8 mouse cellular contexts compared by ENCODE assay signal in genomic region chr8:88621408-88621807, GRCm38 (mm10). TPM values are rescaled to one million over a fixed set of nuclear protein-coding genes. Genes with fewer than 3 reads are reported as not detected.
A peak's percentile ranks its signal among the peaks of the same experiment; 100 is the strongest.
DNase-seq lines count a peak whose midpoint lies in the region; ATAC-seq and TF ChIP-seq lines count a peak whose summit lies in the region.

No protein-coding gene starts in this region.

- peak; percentile 55 for ATAC-seq in embryonic facial prominence, embryonic 14.5 days (ENCODE audit: low read depth)
- ATAC-seq in lung, embryonic 16.5 days (ENCODE audit: low read depth) = 0 out of 2 replicates have a peak, but pooled peaks have one; percentile 39

- no peak overlapping the region for H3K4me3 ChIP-seq in CH12.LX (replicated peaks in 1 of 3; ENCODE audit: low read depth in 2 of 3, low read length in 2 of 3, poor library complexity in 1 of 3)
- H3K4me3 ChIP-seq in embryonic facial prominence, embryonic 14.5 days (ENCODE audit: low read depth, low read length) = no peak overlapping the region
- no peak overlapping the region for H3K4me3 ChIP-seq in lung, embryonic 16.5 days (ENCODE audit: low read length)

- H3K9me3 ChIP-seq in CH12.LX (replicated peaks; ENCODE audit: low read length) = no peaks in the 10 kb centered on the region
- H3K9me3 ChIP-seq in embryonic facial prominence, embryonic 14.5 days (ENCODE audit: control insufficient read depth, low read length) = no peaks in the 10 kb centered on the region
- no peaks in the 10 kb centered on the region for H3K9me3 ChIP-seq in lung, embryonic 16.5 days (ENCODE audit: control insufficient read depth, low read length)

- TF ChIP-seq RAD21 in CH12.LX (IDR thresholded peaks at IDR 0.05; ENCODE audit: low read depth, low read length) = peak; percentile 96

- peak; percentile 86 to 95 for TF ChIP-seq CTCF in CH12.LX (conservative IDR thresholded peaks at IDR 0.05 in 1 of 2, IDR thresholded peaks at IDR 0.05 in 1 of 2; ENCODE audit: low read depth in 2 of 2, low read length in 2 of 2)

- TF ChIP-seq EP300 in CH12.LX (IDR thresholded peaks at IDR 0.05; ENCODE audit: low read length) = no peak

- peaks cover 11 to 52% of the 10 kb centered on the region in 2 experiments for H3K4me1 ChIP-seq in CH12.LX (ENCODE audit: control insufficient read depth in 1 of 2, insufficient read depth in 2 of 2)
- no peaks in the 10 kb centered on the region for H3K4me1 ChIP-seq in embryonic facial prominence, embryonic 14.5 days (ENCODE audit: control insufficient read depth, insufficient read depth, low read length)
- H3K4me1 ChIP-seq in lung, embryonic 16.5 days (replicated peaks; ENCODE audit: control insufficient read depth, insufficient read depth, low read length) = peaks cover 4% of the 10 kb centered on the region; the same call in 1 of the 2 replicates

- TF ChIP-seq POLR2A in CH12.LX (IDR thresholded peaks at IDR 0.05; ENCODE audit: low read depth, low read length) = no peak

- no peak overlapping the region for H3K4me2 ChIP-seq in CH12.LX (ENCODE audit: insufficient read depth, low read depth, poor library complexity, severe bottlenecking)
- H3K4me2 ChIP-seq in embryonic facial prominence, embryonic 14.5 days (ENCODE audit: low read depth, low read length) = no peak overlapping the region
- no peak overlapping the region for H3K4me2 ChIP-seq in lung, embryonic 16.5 days (ENCODE audit: low read depth, low read length)

- no peaks in the 10 kb centered on the region for H3K27me3 ChIP-seq in CH12.LX (replicated peaks)
- peaks cover 9% of the 10 kb centered on the region; the same call in 1 of the 2 replicates for H3K27me3 ChIP-seq in embryonic facial prominence, embryonic 14.5 days (replicated peaks; ENCODE audit: control insufficient read depth, insufficient read depth, low read length)
- H3K27me3 ChIP-seq in lung, embryonic 16.5 days (ENCODE audit: control insufficient read depth, insufficient read depth, low read depth, low read length) = peaks cover 4% of the 10 kb centered on the region; the same call in 1 of the 2 replicates

- WGBS in embryonic facial prominence, embryonic 14.5 days = 2% methylated on average over 8 of the region's 8 CpGs
- under 1% methylated on average over 8 of the region's 8 CpGs for WGBS in lung, embryonic 16.5 days

- dilution Hi-C loops in CH12.LX (cut with MboI; ENCODE audit: extremely low pct_ligation_motif_present, extremely low pct_unique_long_range_greater_than_20kb, low sequenced_read_pairs) = no loop called here

- in situ Hi-C loops in CH12.LX (cut with MboI; ENCODE audit: low pct_ligation_motif_present, low pct_unique_long_range_greater_than_20kb, low sequenced_read_pairs) = loop anchor here (10.0 to 25.0 kb wide), 2 partner anchors 247 to 359 kb away; partner anchors contain the start of gene Adcy7

- no peaks in the 10 kb centered on the region for H3K79me2 ChIP-seq in CH12.LX (replicated peaks; ENCODE audit: control insufficient read depth, extremely low read depth, insufficient read depth, poor library complexity, severe bottlenecking)

- peaks cover 20 to 41% of the 10 kb centered on the region in 2 experiments for H3K36me3 ChIP-seq in CH12.LX (replicated peaks in 1 of 2; ENCODE audit: control insufficient read depth in 1 of 2, insufficient read depth in 1 of 2, low read length in 1 of 2)
- no peaks in the 10 kb centered on the region for H3K36me3 ChIP-seq in embryonic facial prominence, embryonic 14.5 days (ENCODE audit: control insufficient read depth, insufficient read depth, low read length)
- no peaks in the 10 kb centered on the region for H3K36me3 ChIP-seq in lung, embryonic 16.5 days (ENCODE audit: control insufficient read depth, insufficient read depth, low read length)

- H3K9ac ChIP-seq in CH12.LX (ENCODE audit: insufficient read depth, low read depth) = no peak overlapping the region
- H3K9ac ChIP-seq in embryonic facial prominence, embryonic 14.5 days (ENCODE audit: low read depth, low read length) = no peak overlapping the region
- H3K9ac ChIP-seq in lung, embryonic 16.5 days (ENCODE audit: low read length) = no peak overlapping the region

- H3K27ac ChIP-seq in CH12.LX (ENCODE audit: insufficient read depth, low read depth) = no peak overlapping the region
- no peak overlapping the region for H3K27ac ChIP-seq in embryonic facial prominence, embryonic 14.5 days (replicated peaks; ENCODE audit: low read depth, low read length)
- no peak overlapping the region for H3K27ac ChIP-seq in lung, embryonic 16.5 days (ENCODE audit: low read length)

- peak; percentile 70 for DNase-seq in CH12.LX (ENCODE audit: extremely low read depth)
- DNase-seq in adrenal gland, postnatal 10 days = peak; percentile 86
- peak; percentile 75 for DNase-seq in embryonic facial prominence, embryonic 14.5 days (ENCODE audit: low spot score)
- peak; percentile 78 to 87 for DNase-seq in heart, postnatal 14 days
- DNase-seq in kidney, postnatal 4 days = peak; percentile 87 to 89
- peak; percentile 48 for DNase-seq in retina, adult 2 months (ENCODE audit: low read depth, low spot score)
- peak; percentile 41 for DNase-seq in urinary bladder, adult 2 months (ENCODE audit: low spot score)

- intact Hi-C loops in heart, postnatal 14 days (cut with DNase I) = loop anchor here (2.0 to 5.0 kb wide), 3 partner anchors 99 to 353 kb away; no protein-coding TSS in a partner anchor

TF ChIP-seq in CH12.LX, 34 proteins besides CTCF, POLR2A, EP300 and RAD21:
- no peak for TF ChIP-seq CHD1 (IDR thresholded peaks at IDR 0.05; ENCODE audit: low read depth, low read length)
- TF ChIP-seq ZC3H11A (IDR thresholded peaks at IDR 0.05; ENCODE audit: low read depth, low read length) = peak; percentile 84
- TF ChIP-seq CHD2 (IDR thresholded peaks at IDR 0.05; ENCODE audit: low read length) = no peak
- no peak for TF ChIP-seq TCF12 (IDR thresholded peaks at IDR 0.05; ENCODE audit: low read depth, low read length)
- TF ChIP-seq UBTF (IDR thresholded peaks at IDR 0.05; ENCODE audit: low read depth, low read length) = no peak
- no peak for TF ChIP-seq JUN (IDR thresholded peaks at IDR 0.05; ENCODE audit: insufficient read depth, low read depth, low read length)
- peak; percentile 95 for TF ChIP-seq SMC3 (IDR thresholded peaks at IDR 0.05; ENCODE audit: low read depth, low read length)
- TF ChIP-seq MAZ (IDR thresholded peaks at IDR 0.05; ENCODE audit: low read depth, low read length) = no peak
- TF ChIP-seq NELFE (IDR thresholded peaks at IDR 0.05; ENCODE audit: low read depth, low read length) = no peak
- TF ChIP-seq USF2 (conservative IDR thresholded peaks at IDR 0.05; ENCODE audit: low read depth, low read length) = no peak
- TF ChIP-seq RCOR1 (conservative IDR thresholded peaks at IDR 0.05; ENCODE audit: low read depth, low read length) = no peak
- TF ChIP-seq MAX (IDR thresholded peaks at IDR 0.05; ENCODE audit: low read length) = no peak
- no peak for TF ChIP-seq MYC (IDR thresholded peaks at IDR 0.05; ENCODE audit: low read depth, low read length)
- TF ChIP-seq E2F4 (IDR thresholded peaks at IDR 0.05; ENCODE audit: insufficient replicate concordance, low read depth, low read length) = no peak
- TF ChIP-seq KAT2A (IDR thresholded peaks at IDR 0.05; ENCODE audit: insufficient replicate concordance, low read length) = no peak
- TF ChIP-seq MAFK (IDR thresholded peaks at IDR 0.05; ENCODE audit: insufficient replicate concordance, low read length) = no peak

RNA-seq across cellular contexts. Expression of gene Snx20, which starts 14.5 kb away (rescaled TPM):
- total RNA-seq in CH12.LX (2012; rRNA removed) (112 and 117 TPM in 2 replicates), CH12.LX (2014; rRNA removed) (69.1 and 69.9 TPM in 2 replicates)
- polyA plus RNA-seq in CH12.LX (2012; ENCODE audit: insufficient read length, low read depth) = 93.1 and 105 TPM in 2 replicates
- 1 to 10 TPM; 2.5 to 2.7 TPM for total RNA-seq in adrenal gland, postnatal 10 days (2021)
- polyA plus RNA-seq in embryonic facial prominence, embryonic 14.5 days (2014; fragmentation: Nextera tagmentation; extraction: Ambion mirVana) = 2.7 and 4.2 TPM in 2 replicates
- 1 to 10 TPM in 1 of 2 experiments, under 1 TPM in 1; 0.98 to 1.5 TPM for total RNA-seq in heart, postnatal 14 days (2021)
- 2.5 and 2.7 TPM in 2 replicates for polyA plus RNA-seq in lung, embryonic 16.5 days (2015; fragmentation: Nextera tagmentation; extraction: Ambion mirVana)
- 3.0 TPM in 2 replicates for polyA plus RNA-seq in urinary bladder, adult 2 months (2012; rRNA removed)

RNA-seq across cellular contexts. Expression of gene Nod2, which starts 25.7 kb away (rescaled TPM):
- total RNA-seq in CH12.LX (2012; rRNA removed) (10.9 and 11.7 TPM in 2 replicates), CH12.LX (2014; rRNA removed) (3.5 and 4.3 TPM in 2 replicates)
- polyA plus RNA-seq in CH12.LX (2012; ENCODE audit: insufficient read length, low read depth) = 7.5 and 7.7 TPM in 2 replicates
- 1 to 10 TPM in 1 of 2 experiments, under 1 TPM in 1; 0.94 to 1.1 TPM for total RNA-seq in adrenal gland, postnatal 10 days (2021)
- polyA plus RNA-seq in embryonic facial prominence, embryonic 14.5 days (2014; fragmentation: Nextera tagmentation; extraction: Ambion mirVana) = 0.19 and 0.58 TPM in 2 replicates
- total RNA-seq in heart, postnatal 14 days (2021) = 1 to 10 TPM; 1.2 to 1.4 TPM
- 0.18 and 0.21 TPM in 2 replicates for polyA plus RNA-seq in lung, embryonic 16.5 days (2015; fragmentation: Nextera tagmentation; extraction: Ambion mirVana)
- 0.47 and 0.52 TPM in 2 replicates for polyA plus RNA-seq in urinary bladder, adult 2 months (2012; rRNA removed)

Comparison
In these comparisons a context has a peak if more than half of its experiments do, and no peak if none do; other contexts are left out.
1. RNA of gene Snx20, which starts 14.5 kb away (polyA plus RNA-seq): 93.1 to 105 TPM in CH12.LX; 2.7 to 4.2 TPM in embryonic facial prominence, embryonic 14.5 days, 3.0 TPM in urinary bladder, adult 2 months and 2.5 to 2.7 TPM in lung, embryonic 16.5 days; every median in the first group is over 10 times any median in the second.
2. Peak in every context shown above with its lines, with median percentiles within 50 percentile points of each other: DNase-seq.